Mouse (Mus musculus): ENCODE results near the gene Arhgap8.

The Arhgap8 gene

GRCm38 (mm10) chr15:84803685-84804084, 83.8 kb downstream of the Arhgap8 start:
- peak; percentile 88 to 92 for DNase-seq

DNA sequence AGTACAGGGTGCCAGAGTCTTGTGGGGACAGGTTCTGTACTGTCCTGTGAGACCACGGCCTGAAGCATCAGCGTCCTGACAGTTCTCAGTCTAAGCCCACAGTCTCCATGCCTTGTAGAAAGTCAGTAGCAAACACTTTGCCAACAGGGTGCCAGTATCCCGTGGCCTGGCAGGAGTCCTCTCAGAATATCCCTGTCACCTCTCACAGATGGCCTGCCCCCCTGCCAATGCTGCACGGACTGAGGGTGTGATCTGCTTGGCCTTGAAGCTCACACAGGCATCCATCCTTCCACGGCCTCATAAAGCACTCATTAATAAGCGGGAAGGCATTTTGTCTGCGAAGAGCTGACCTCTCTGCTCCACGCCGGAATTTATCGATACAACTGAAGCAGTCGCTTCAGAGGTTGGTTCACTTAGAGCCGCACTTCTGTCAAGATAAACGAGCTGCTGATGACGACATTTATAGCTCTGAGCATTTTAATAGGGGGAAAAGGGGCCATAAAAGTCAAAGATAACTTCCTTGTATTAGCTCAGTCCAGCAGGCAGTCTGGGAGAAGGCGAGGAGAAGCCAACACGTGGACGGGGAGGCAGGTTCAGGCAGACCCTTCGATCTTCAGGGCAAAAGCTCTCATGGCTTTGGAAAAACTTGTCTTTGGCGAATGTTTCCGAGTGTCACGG, 89.6 kb downstream of the Arhgap8 start:
- DNase-seq, result peak in 1 of 2 experiments; percentile 40

- DNase-seq, result no peak
These were observed 91.3 kb downstream of the Arhgap8 start for GRCm38 (mm10) chr15:84811126-84811525.

DNA sequence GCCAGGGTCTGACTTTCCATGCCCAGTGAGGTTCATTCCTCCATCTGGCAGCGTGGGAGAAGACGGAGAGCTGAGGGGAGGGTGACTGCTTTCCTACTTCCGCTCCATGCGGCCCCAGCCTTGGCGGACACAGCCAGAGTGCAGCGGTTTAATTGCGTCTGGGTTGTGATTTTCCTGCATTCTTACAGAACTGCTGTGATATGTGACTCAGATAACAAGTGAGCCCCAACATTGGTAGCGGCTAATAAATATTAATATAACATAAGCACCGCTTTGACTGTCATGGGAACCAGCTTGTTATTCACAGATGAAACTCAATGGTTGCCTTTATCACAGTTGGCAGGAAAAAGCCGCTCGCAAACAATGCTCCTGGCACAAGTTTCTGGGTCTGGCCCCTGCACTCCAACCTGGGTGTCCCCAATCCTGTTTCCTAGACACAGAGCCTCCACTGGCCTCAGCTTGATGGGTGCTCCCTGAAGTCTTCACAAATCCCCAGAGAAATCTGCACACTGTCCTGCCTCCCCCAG, 93.0 kb downstream of the Arhgap8 start:
- DNase-seq, result peak in 1 of 2 experiments; percentile 37

- no peak for DNase-seq
These were observed 95.3 kb downstream of the Arhgap8 start for GRCm38 (mm10) chr15:84815171-84815570.

DNA sequence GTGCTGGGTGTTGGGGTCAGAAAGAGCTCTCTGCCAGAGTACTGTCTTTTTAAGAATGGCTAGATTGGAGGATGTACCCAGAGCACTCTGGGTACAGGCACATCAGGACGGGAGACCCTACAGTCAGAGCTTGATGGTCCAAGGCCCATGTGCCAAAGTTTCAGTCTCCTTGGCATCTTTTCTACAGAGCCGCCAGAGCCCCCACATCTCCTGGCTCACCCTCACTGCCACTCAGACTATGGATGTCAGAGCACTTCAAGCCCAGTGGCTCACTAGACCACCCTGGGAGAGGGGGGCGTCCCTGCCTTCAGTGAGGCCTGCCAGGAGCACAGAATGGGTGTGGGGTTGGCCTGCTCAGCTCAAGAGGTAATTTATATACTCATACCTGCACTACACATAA, 97.7 kb downstream of the Arhgap8 start:
- DNase-seq, result no peak

DNA sequence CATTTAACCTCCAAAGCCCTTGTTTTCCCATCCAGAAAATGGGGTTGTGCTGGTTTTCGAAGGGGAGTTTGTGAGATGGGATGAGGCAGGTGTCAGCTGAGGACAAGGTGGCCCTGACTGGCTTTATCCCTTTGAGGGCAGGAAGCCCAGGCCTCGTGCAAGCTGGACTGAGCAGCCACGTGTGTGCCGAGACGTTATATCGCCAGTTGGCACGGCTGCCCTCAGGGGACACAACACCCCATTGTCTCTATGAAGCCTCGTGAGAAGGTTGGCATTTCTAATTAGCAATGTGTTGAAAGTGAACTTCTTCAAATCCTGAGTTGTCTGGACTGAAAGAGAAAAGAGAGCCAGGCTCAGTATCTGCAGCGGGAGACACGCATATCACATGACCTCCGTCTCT, 98.4 kb downstream of the Arhgap8 start:
- peak in 1 of 2 experiments; percentile 53 for DNase-seq

GRCm38 (mm10) chr15:84820811-84821210, 101.0 kb downstream of the Arhgap8 start:
- DNase-seq, result no peak
